10 mouse cellular contexts compared by ENCODE assay signal in the genomic region with DNA sequence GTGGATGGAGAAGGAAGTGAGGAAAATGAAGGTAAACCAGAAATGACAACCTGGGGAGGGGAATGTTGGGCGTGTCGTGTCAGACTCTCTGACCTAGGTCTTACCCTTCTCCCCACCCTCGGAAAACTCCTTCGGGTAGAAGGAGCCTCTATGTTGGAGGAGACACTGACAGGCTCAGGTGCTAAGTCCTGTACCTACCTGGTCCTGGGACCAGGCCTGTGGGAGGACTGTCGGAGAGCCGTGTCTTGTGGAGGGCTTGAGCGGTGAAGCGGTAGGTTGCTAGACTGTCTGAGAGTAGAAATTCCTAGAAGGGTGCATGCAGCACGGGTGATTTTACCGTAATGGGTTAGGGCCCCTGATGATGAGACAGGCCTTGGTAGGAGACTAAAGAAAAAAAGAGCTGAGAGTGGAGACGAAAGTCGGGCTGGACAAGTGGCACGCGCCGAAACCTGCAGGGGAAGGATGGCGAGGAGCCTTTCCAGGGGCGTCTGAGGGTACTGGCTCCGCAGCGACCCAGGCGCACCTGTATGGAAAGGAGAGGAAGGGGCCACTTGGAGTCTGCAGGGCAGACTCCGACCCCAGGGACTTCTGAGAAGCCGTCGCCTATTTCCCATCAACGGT. TPM values are rescaled to one million over a fixed set of nuclear protein-coding genes. Genes with fewer than 3 reads are reported as not detected.
DNase-seq lines count a peak whose midpoint lies in the region; ATAC-seq and TF ChIP-seq lines count a peak whose summit lies in the region.
"Had no signal": no experiment of that assay in that cellular context is flagged by ENCODE, and none has a peak within 500 bp of the region (broad histone marks: within the 10 kb centered on the region; RNA-seq: fewer than 3 reads in every experiment).

A gene (plus strand): TSS at position 130 of the 621 bp plus-strand sequence.

- DNase-seq in heart, embryonic 10.5 days (ENCODE audit: low spot score), result no peak
- no peak for DNase-seq in heart, postnatal 4 days
- no peak for DNase-seq in neural tube, embryonic 11.5 days (ENCODE audit: low spot score)
- no peak for DNase-seq in neural tube, embryonic 10.5 days (ENCODE audit: extremely low spot score, low spot score)
- DNase-seq in limb, embryonic 14.5 days (ENCODE audit: low spot score), result no peak
- DNase-seq in adrenal gland, postnatal 25 days, result no peak
- DNase-seq in right cerebral cortex, adult 2 months (ENCODE audit: low spot score in 2 of 2), result no peak

- peaks cover 74% of the 10 kb centered on the region for H3K27me3 ChIP-seq in heart, embryonic 10.5 days (ENCODE audit: insufficient read depth, poor library complexity, severe bottlenecking)
- peaks cover 57% of the 10 kb centered on the region for H3K27me3 ChIP-seq in neural tube, embryonic 11.5 days (ENCODE audit: control insufficient read depth, insufficient read depth, low read length)
- peaks cover 68% of the 10 kb centered on the region for H3K27me3 ChIP-seq in limb, embryonic 14.5 days (ENCODE audit: control insufficient read depth, insufficient read depth, low read length)
- H3K27me3 ChIP-seq in stomach, embryonic 14.5 days (ENCODE audit: control insufficient read depth, insufficient read depth, low read length), result peaks cover 27% of the 10 kb centered on the region

- H3K4me3 ChIP-seq in heart, embryonic 10.5 days, result peak within 1 kb of the TSS; percentile 59
- peak within 1 kb of the TSS; percentile 6; the same call in 1 of the 2 replicates for H3K4me3 ChIP-seq in neural tube, embryonic 11.5 days (ENCODE audit: low read depth, low read length)
- peak within 1 kb of the TSS; percentile 18 for H3K4me3 ChIP-seq in limb, embryonic 14.5 days (replicated peaks; ENCODE audit: low read length)
- peak within 1 kb of the TSS; percentile 46 for H3K4me3 ChIP-seq in stomach, embryonic 14.5 days (ENCODE audit: low read depth, low read length)

- peak within 1 kb of the TSS; percentile 14; the same call in 1 of the 2 replicates for H3K4me2 ChIP-seq in neural tube, embryonic 11.5 days (ENCODE audit: low read depth)
- H3K4me2 ChIP-seq in limb, embryonic 14.5 days (replicated peaks; ENCODE audit: low read depth, low read length, severe bottlenecking), result peak within 1 kb of the TSS; percentile 28; the same call in 1 of the 2 replicates
- peak within 1 kb of the TSS; percentile 35 for H3K4me2 ChIP-seq in stomach, embryonic 14.5 days (replicated peaks; ENCODE audit: low read depth, low read length)

- ATAC-seq in neural tube, embryonic 11.5 days (ENCODE audit: insufficient read depth, low FRiP score, low TSS enrichment), result no peak
- no peak for ATAC-seq in limb, embryonic 14.5 days (ENCODE audit: low FRiP score, low read depth)
- ATAC-seq in stomach, embryonic 14.5 days (ENCODE audit: insufficient number of reproducible peaks, insufficient read depth, low FRiP score, low read depth), result no peak

- 10% methylated on average over 24 of the region's 24 CpGs for WGBS in heart, embryonic 10.5 days
- WGBS in neural tube, embryonic 11.5 days, result 14% methylated on average over 24 of the region's 24 CpGs
- 10% methylated on average over 24 of the region's 24 CpGs for WGBS in limb, embryonic 14.5 days
- 9% methylated on average over 24 of the region's 24 CpGs for WGBS in stomach, embryonic 14.5 days

- no peaks in the 10 kb centered on the region for H3K9me3 ChIP-seq in heart, embryonic 10.5 days
- H3K9me3 ChIP-seq in neural tube, embryonic 11.5 days (ENCODE audit: control insufficient read depth, low read length), result no peaks in the 10 kb centered on the region
- H3K9me3 ChIP-seq in limb, embryonic 14.5 days (ENCODE audit: control insufficient read depth, low read length), result no peaks in the 10 kb centered on the region
- H3K9me3 ChIP-seq in stomach, embryonic 14.5 days (ENCODE audit: control insufficient read depth, low read depth, low read length), result no peaks in the 10 kb centered on the region

- no peak within 1 kb of the TSS for H3K9ac ChIP-seq in neural tube, embryonic 11.5 days (ENCODE audit: low read length)
- no peak within 1 kb of the TSS for H3K9ac ChIP-seq in limb, embryonic 14.5 days (ENCODE audit: low read depth, low read length, severe bottlenecking)
- H3K9ac ChIP-seq in stomach, embryonic 14.5 days (replicated peaks; ENCODE audit: low read depth, low read length), result peak within 1 kb of the TSS; percentile 60

- 0 out of 2 replicates have a peak within 1 kb of the TSS, but pooled peaks have one; percentile 43 for H3K27ac ChIP-seq in heart, embryonic 10.5 days
- no peak within 1 kb of the TSS for H3K27ac ChIP-seq in neural tube, embryonic 11.5 days (ENCODE audit: low read depth, low read length)
- H3K27ac ChIP-seq in limb, embryonic 14.5 days (replicated peaks; ENCODE audit: low read depth, low read length), result no peak within 1 kb of the TSS
- peak within 1 kb of the TSS; percentile 87 for H3K27ac ChIP-seq in stomach, embryonic 14.5 days (ENCODE audit: low read length)

- peaks cover 21% of the 10 kb centered on the region for H3K4me1 ChIP-seq in heart, embryonic 10.5 days
- H3K4me1 ChIP-seq in neural tube, embryonic 11.5 days (ENCODE audit: control insufficient read depth, insufficient read depth, low read length), result peaks cover 3% of the 10 kb centered on the region; the same call in 1 of the 2 replicates
- 0 out of 2 replicates have a peak, but pooled peaks cover 3% of the 10 kb centered on the region for H3K4me1 ChIP-seq in limb, embryonic 14.5 days (ENCODE audit: control insufficient read depth, insufficient read depth, low read length)
- H3K4me1 ChIP-seq in stomach, embryonic 14.5 days (ENCODE audit: control insufficient read depth, insufficient read depth, low read length), result 0 out of 2 replicates have a peak, but pooled peaks cover 9% of the 10 kb centered on the region

- H3K36me3 ChIP-seq in heart, embryonic 10.5 days, result peaks cover 18% of the 10 kb centered on the region
- H3K36me3 ChIP-seq in neural tube, embryonic 11.5 days (ENCODE audit: control insufficient read depth, insufficient read depth, low read length), result 0 out of 2 replicates have a peak, but pooled peaks cover 2% of the 10 kb centered on the region
- H3K36me3 ChIP-seq in limb, embryonic 14.5 days (ENCODE audit: control insufficient read depth, insufficient read depth, low read length), result peaks cover 21% of the 10 kb centered on the region
- H3K36me3 ChIP-seq in stomach, embryonic 14.5 days (ENCODE audit: control insufficient read depth, insufficient read depth, low read length), result peaks cover 16% of the 10 kb centered on the region

- no peak for TF ChIP-seq POLR2A in limb, embryonic 14.5 days (IDR thresholded peaks at IDR 0.05; ENCODE audit: borderline replicate concordance, extremely low read depth, insufficient read depth, insufficient read length)

RNA-seq across cellular contexts. Expression of the gene that starts here (rescaled TPM):
- 4.7 and 22.3 TPM in 2 replicates for polyA plus RNA-seq in heart, embryonic 10.5 days (2016; fragmentation: Nextera tagmentation; extraction: Ambion mirVana)
- under 1 TPM in 1 of 2 experiments, not detected in 1; 0.76 TPM for total RNA-seq in heart, postnatal 4 days (2021)
- 5.3 and 5.9 TPM in 2 replicates for polyA plus RNA-seq in neural tube, embryonic 11.5 days (2014; fragmentation: Nextera tagmentation; extraction: Ambion mirVana)
- polyA plus RNA-seq in limb, embryonic 14.5 days (2012; rRNA removed), result 6.3 and 8.7 TPM in 2 replicates
- 6.1 and 7.6 TPM in 2 replicates for polyA plus RNA-seq in limb, embryonic 14.5 days (2014; fragmentation: Nextera tagmentation; extraction: Ambion mirVana)
- polyA plus RNA-seq in stomach, embryonic 14.5 days (2014; fragmentation: Nextera tagmentation; extraction: Ambion mirVana), result 196 and 205 TPM in 2 replicates
- total RNA-seq in adrenal gland, postnatal 25 days (2021), result 0.52 TPM in 1 of 2 replicates, not detected in the other
- total RNA-seq: common myeloid progenitor, adult 5-6 weeks; monocyte, adult 5-6 weeks had no signal

Comparison
In these comparisons a context has a peak if more than half of its experiments do, and no peak if none do; other contexts are left out.
1. H3K27ac ChIP-seq: peak in heart, embryonic 10.5 days (single experiment) and stomach, embryonic 14.5 days (single experiment); none in neural tube, embryonic 11.5 days (single experiment) and limb, embryonic 14.5 days (single experiment).
2. H3K4me3 ChIP-seq: peak in every context shown above with its lines; median percentile 59 in heart, embryonic 10.5 days; 46 in stomach, embryonic 14.5 days; 18 in limb, embryonic 14.5 days; 6 in neural tube, embryonic 11.5 days.
3. Peak in every context shown above with its lines, with median percentiles within 50 percentile points of each other: H3K4me2 ChIP-seq.